Mouse (Mus musculus) kidney, adult 2 months (tissue): ENCODE data around the gene Hsd17b6. TPM values are rescaled to one million over a fixed set of nuclear protein-coding genes. Genes with fewer than 3 reads are reported as not detected.
A peak's percentile ranks its signal among the peaks of the same experiment; 100 is the strongest.

Source experiments
- DNase-seq: peaks from one replicate; pipeline ENCODE4 v3.0.0; 2021
- H3K27ac ChIP-seq: fragments of 200-500 bp; 2 replicates; pipeline ENCODE4 v1.5.1; 2012; ENCODE audit warnings: low read depth, low read length, control low read depth, inconsistent platforms; ENCODE audit not compliant: insufficient read depth
- H3K27me3 ChIP-seq: fragments of 200-500 bp; replicated peaks from 2 replicates; pipeline ENCODE4 v1.6.1; 2012; ENCODE audit warnings: mild to moderate bottlenecking, moderate library complexity, low read length, inconsistent platforms; ENCODE audit not compliant: control insufficient read depth, insufficient read depth
- H3K36me3 ChIP-seq: fragments of 200-500 bp; 2 replicates; pipeline ENCODE4 v1.6.1; 2012; ENCODE audit warnings: mild to moderate bottlenecking, moderate library complexity, low read length, inconsistent platforms; ENCODE audit not compliant: control insufficient read depth, insufficient read depth
- H3K4me1 ChIP-seq: fragments of 200-500 bp; 2 replicates; pipeline ENCODE4 v1.6.1; 2011; ENCODE audit warnings: low read length; ENCODE audit not compliant: control insufficient read depth, insufficient read depth
- H3K4me3 ChIP-seq: fragments of 200-500 bp; 2 replicates; pipeline ENCODE4 v1.5.1; 2011; ENCODE audit warnings: mild to moderate bottlenecking, low read depth, low read length, control low read depth; ENCODE audit not compliant: insufficient read depth
- CTCF ChIP-seq: fragments of 200-500 bp; conservative IDR thresholded peaks from 2 replicates; pipeline ENCODE4 v1.5.1; 2011; ENCODE audit warnings: low read depth, mild to moderate bottlenecking, control low read depth, low read length, moderate library complexity, mixed read lengths; ENCODE audit not compliant: insufficient read depth, insufficient read length
- POLR2A ChIP-seq: fragments of 200-500 bp; IDR thresholded peaks from one replicate; pipeline ENCODE4 v1.6.1; 2011; ENCODE audit warnings: low read depth, low read length, control low read depth
- WGBS: fragments of 180-500 bp; shearing (Covaris S2); methylation state at CpG from one replicate; pipeline ENCODE4 v1.1.7; 2018; 5-methylcytosine and 5-hydroxymethylcytosine counted together
- polyA plus RNA-seq: library from polyadenylated mRNA; depleted of rRNA; stranded (reverse); fragments of >200 nt; gene quantifications from 2 replicates; pipeline ENCODE4 v1.2.3, GENCODE M21; 2012; rRNA removed

Hsd17b6 gene
- polyA plus RNA-seq, 1 experiment: not detected

DNA sequence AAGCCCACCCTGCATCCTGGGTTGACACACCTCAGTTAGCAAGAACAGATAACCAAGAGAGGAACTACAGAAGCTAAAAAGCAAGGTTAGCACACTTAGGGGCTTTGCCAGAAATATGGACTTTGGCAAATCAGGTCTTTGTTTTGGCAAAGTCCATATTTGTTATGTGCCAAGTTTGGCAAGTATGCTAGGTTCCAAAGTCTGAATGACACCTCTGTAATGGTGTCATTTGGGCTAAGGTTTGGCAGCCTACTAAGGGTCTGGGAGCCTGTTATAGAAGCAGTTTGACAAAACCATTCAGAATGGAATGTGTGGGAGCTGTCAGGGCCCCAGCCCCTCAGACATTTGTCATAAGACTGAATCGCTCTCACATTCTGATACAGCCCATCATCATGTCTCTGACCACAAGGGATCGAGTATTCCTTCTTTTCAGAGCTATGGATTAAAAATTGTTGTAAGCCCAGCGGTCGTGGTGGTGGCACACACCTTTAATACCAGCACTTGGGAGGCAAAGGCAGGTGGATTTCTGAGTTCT lies 57.7 kb downstream of the Hsd17b6 start:
- TF ChIP-seq POLR2A (no peak), CTCF (no peak)
- Histone ChIP-seq H3K4me3 (no peak overlapping the region), H3K4me1 (no peaks in the 10 kb centered on the region; the same call in 1 of the 2 replicates), H3K27ac (no peak overlapping the region), H3K27me3 (no peaks in the 10 kb centered on the region), H3K36me3 (no peaks in the 10 kb centered on the region)
- DNase-seq: peak; percentile 83
- 67% methylated on average over 4 of the region's 4 CpGs for WGBS

DNA sequence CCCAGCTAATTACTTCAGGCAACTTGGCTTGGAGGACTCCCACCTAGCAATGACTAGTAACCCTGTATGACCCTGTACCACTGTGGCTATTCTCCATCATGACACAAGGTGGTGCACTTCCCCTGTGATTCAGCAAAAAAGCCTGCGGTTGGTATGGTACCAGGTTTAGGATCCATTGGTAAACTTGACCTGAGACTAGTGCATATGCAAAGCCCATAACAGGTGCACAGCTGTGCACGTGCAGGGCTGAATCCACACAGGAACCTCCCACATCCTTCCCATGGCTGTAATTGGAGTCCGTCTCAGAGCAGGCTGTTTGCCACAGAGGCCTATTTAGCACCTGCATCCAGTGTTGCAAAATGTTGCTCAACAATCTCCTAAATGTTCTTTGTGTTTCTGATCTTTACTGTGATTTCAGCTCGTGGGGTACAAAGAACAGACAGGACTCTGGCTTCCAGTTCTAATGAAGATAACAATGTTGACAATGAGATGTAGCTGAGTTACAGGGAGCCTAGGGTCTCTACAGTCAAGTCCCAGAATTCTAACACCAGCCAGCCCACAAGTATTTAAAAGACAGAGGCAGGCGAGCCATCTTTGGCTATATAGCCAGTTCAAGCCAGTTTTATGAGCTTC lies 61.9 kb downstream of the Hsd17b6 start:
- Histone ChIP-seq H3K27me3 (no peaks in the 10 kb centered on the region), H3K36me3 (no peaks in the 10 kb centered on the region), H3K4me1 (no peaks in the 10 kb centered on the region; the same call in 1 of the 2 replicates), H3K4me3 (no peak overlapping the region), H3K27ac (no peak overlapping the region)
- DNase-seq: peak; percentile 66
- TF ChIP-seq CTCF (peak; percentile 83), POLR2A (no peak)
- 41% methylated on average over 5 of the region's 5 CpGs for WGBS

Other genes with a start within 250 kb of the Hsd17b6 start
- 1.1 and 1.3 TPM in 2 replicates for gene Rdh1, start 247.9 kb downstream of the Hsd17b6 start, polyA plus RNA-seq
- 2.1 and 2.3 TPM in 2 replicates for gene Rdh16f1, start 247.8 kb downstream of the Hsd17b6 start, polyA plus RNA-seq
- 0.10 and 0.13 TPM in 2 replicates for gene Rdh9, start 231.2 kb downstream of the Hsd17b6 start, polyA plus RNA-seq
- gene Rdh16, start 206.5 kb downstream of the Hsd17b6 start, polyA plus RNA-seq: 61.2 and 67.5 TPM in 2 replicates
- 1.6 and 2.0 TPM in 2 replicates for gene Rdh19, start 157.7 kb downstream of the Hsd17b6 start, polyA plus RNA-seq
- 391 and 483 TPM in 2 replicates for gene Rdh16f2, start 141.1 kb downstream of the Hsd17b6 start, polyA plus RNA-seq
- gene Rdh7, start 118.8 kb downstream of the Hsd17b6 start, polyA plus RNA-seq: 0.20 and 0.31 TPM in 2 replicates
- gene Sdr9c7, start 109.1 kb downstream of the Hsd17b6 start, polyA plus RNA-seq: 0.13 TPM in 1 of 2 replicates, not detected in the other
- gene Prim1, start 7.6 kb upstream of the Hsd17b6 start, polyA plus RNA-seq: 3.4 and 3.6 TPM in 2 replicates
- gene Naca, start 28.0 kb upstream of the Hsd17b6 start, polyA plus RNA-seq: 195 and 258 TPM in 2 replicates
- 28.2 and 32.5 TPM in 2 replicates for gene Ptges3, start 51.3 kb upstream of the Hsd17b6 start, polyA plus RNA-seq
- 4,550 and 7,521 TPM in 2 replicates for gene Atp5b, start 75.7 kb upstream of the Hsd17b6 start, polyA plus RNA-seq
- 21.6 and 22.5 TPM in 2 replicates for gene Baz2a, start 84.0 kb upstream of the Hsd17b6 start, polyA plus RNA-seq
- gene Rbms2, start 172.7 kb upstream of the Hsd17b6 start, polyA plus RNA-seq: 69.0 and 70.1 TPM in 2 replicates
- gene Gls2, start 186.8 kb upstream of the Hsd17b6 start, polyA plus RNA-seq: 0.33 and 0.61 TPM in 2 replicates
- 15.5 and 17.3 TPM in 2 replicates for gene Spryd4, start 204.2 kb upstream of the Hsd17b6 start, polyA plus RNA-seq
- not detected in 2 replicates for gene Mip, start 218.2 kb upstream of the Hsd17b6 start, polyA plus RNA-seq
- 2.7 and 3.8 TPM in 2 replicates for gene Timeless, start 224.5 kb upstream of the Hsd17b6 start, polyA plus RNA-seq
- gene Apon, start 246.5 kb upstream of the Hsd17b6 start, polyA plus RNA-seq: not detected in 2 replicates